Mouse (Mus musculus): ENCODE data around the gene Fstl3.

- TF ChIP-seq CTCF (IDR thresholded peaks at IDR 0.05; ENCODE audit: control insufficient read depth, insufficient read depth, insufficient read length): no peak
- TF ChIP-seq MAX (IDR thresholded peaks at IDR 0.05): no peak
- TF ChIP-seq MYOD1 (IDR thresholded peaks at IDR 0.05; ENCODE audit: control insufficient read depth, insufficient read length, low read depth): no peak
- TF ChIP-seq USF1 (IDR thresholded peaks at IDR 0.05; ENCODE audit: low read depth): no peak
- no peak for TF ChIP-seq MYOG (IDR thresholded peaks at IDR 0.05; ENCODE audit: control insufficient read depth, extremely low read depth, insufficient read length)
Measured at GRCm38 (mm10) chr10:79819606-79820005, 42.5 kb downstream of the Fstl3 start.

Data from C2C12 (cell line).